Mouse (Mus musculus) liver, embryonic 16.5 days (tissue): ENCODE results near the gene Eif5a. TPM values are rescaled to one million over a fixed set of nuclear protein-coding genes. Genes with fewer than 3 reads are reported as not detected.
A peak's percentile ranks its signal among the peaks of the same experiment; 100 is the strongest.

Experiments used
- ATAC-seq: fragments of 200-750 bp; cut with Nextera tagmentation; 2 replicates; pipeline ENCODE4 v1.8.0; 2017; ENCODE audit warnings: low read depth, mild to moderate bottlenecking, moderate number of reproducible peaks, moderate library complexity
- H3K27ac ChIP-seq: fragments of 300-500 bp; sonication (generic); 2 replicates; pipeline ENCODE4 v1.5.1; 2014; ENCODE audit warnings: mild to moderate bottlenecking, low read length
- H3K27me3 ChIP-seq: fragments of 300-500 bp; sonication (generic); 2 replicates; pipeline ENCODE4 v1.6.1; 2014; ENCODE audit warnings: low read depth, low read length, mixed read lengths; ENCODE audit not compliant: control insufficient read depth, insufficient read depth
- H3K36me3 ChIP-seq: fragments of 300-500 bp; sonication (generic); 2 replicates; pipeline ENCODE4 v1.6.1; 2014; ENCODE audit warnings: mild to moderate bottlenecking; ENCODE audit not compliant: control insufficient read depth, insufficient read depth
- H3K4me1 ChIP-seq: fragments of 300-500 bp; sonication (generic); 2 replicates; pipeline ENCODE4 v1.6.1; 2014; ENCODE audit warnings: low read depth, low read length, mixed read lengths; ENCODE audit not compliant: control insufficient read depth
- H3K4me2 ChIP-seq: fragments of 300-500 bp; sonication (generic); 2 replicates; pipeline ENCODE4 v1.6.1; 2014; ENCODE audit warnings: low read depth, low read length, mixed read lengths
- H3K4me3 ChIP-seq: fragments of 300-500 bp; sonication (generic); 2 replicates; pipeline ENCODE4 v1.5.1; 2014; ENCODE audit warnings: low read depth, mild to moderate bottlenecking, low read length
- H3K9ac ChIP-seq: fragments of 300-500 bp; sonication (generic); 2 replicates; pipeline ENCODE4 v1.6.1; 2014; ENCODE audit warnings: low read depth, low read length
- H3K9me3 ChIP-seq: fragments of 300-500 bp; sonication (generic); replicated peaks from 2 replicates; pipeline ENCODE4 v1.6.1; 2016; ENCODE audit warnings: low read length; ENCODE audit not compliant: control insufficient read depth
- WGBS: fragments of 180-500 bp; shearing (Covaris S2); extraction: QIAGEN DNeasy Blood & Tissue Kit; methylation state at CpG from one replicate; pipeline ENCODE4 v1.1.7; 2014; ENCODE audit not compliant: insufficient replicate concordance; 5-methylcytosine and 5-hydroxymethylcytosine counted together
- polyA plus RNA-seq: library from polyadenylated mRNA; unstranded; fragments of >200 nt; fragmentation: Nextera tagmentation; extraction: Ambion mirVana; gene quantifications from 2 replicates; pipeline ENCODE4 v1.2.1, GENCODE M21; 2015

The Eif5a gene
- polyA plus RNA-seq, 1 experiment from 2014 or later = 1,065 TPM

DNA sequence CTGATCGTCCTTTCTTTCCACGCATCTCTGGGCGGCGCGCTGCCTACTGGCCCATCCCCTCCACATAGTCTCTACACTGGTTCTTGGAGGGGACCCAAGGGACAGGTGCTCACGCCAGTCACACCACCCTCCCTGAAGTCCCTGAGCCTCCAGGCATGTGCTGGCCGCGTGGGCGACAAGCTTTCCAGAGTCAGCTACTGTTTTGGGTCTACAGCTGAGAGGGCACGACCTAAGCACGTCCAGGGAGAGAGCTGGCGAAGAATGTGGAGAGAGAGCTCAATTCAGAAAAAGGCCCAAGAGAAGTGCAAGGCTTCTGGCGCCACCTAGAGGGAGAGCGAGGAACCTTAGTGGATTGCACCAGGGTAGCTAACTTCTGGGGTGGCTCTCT lies 27.0 kb upstream of the Eif5a start:
- Histone ChIP-seq H3K27me3 (no peaks in the 10 kb centered on the region; the same call in 1 of the 2 replicates), H3K9ac (peak overlapping the region; percentile 80), H3K4me2 (peak overlapping the region; percentile 94), H3K4me3 (peak overlapping the region; percentile 82), H3K9me3 (no peaks in the 10 kb centered on the region), H3K27ac (peak overlapping the region; percentile 68), H3K4me1 (peaks cover 39% of the 10 kb centered on the region), H3K36me3 (peaks cover 16% of the 10 kb centered on the region)
- WGBS = 1% methylated on average over 14 of the region's 14 CpGs
- peak; percentile 14 for ATAC-seq

- H3K9ac ChIP-seq = peak within 1 kb of the TSS; percentile 80
- peaks cover under 1% of the 10 kb centered on the region for H3K27me3 ChIP-seq
- H3K9me3 ChIP-seq = no peaks in the 10 kb centered on the region
- peak within 1 kb of the TSS; percentile 82 for H3K4me3 ChIP-seq
- H3K4me2 ChIP-seq = peak within 1 kb of the TSS; percentile 94
- H3K27ac ChIP-seq = peak within 1 kb of the TSS; percentile 89
- ATAC-seq = peak; percentile 89
- 1% methylated on average over 34 of the region's 34 CpGs for WGBS
- peaks cover 20% of the 10 kb centered on the region for H3K36me3 ChIP-seq
- peaks cover 39% of the 10 kb centered on the region for H3K4me1 ChIP-seq
Observed at GRCm38 (mm10) chr11:69948066-69948762, 26.5 kb upstream of the Eif5a start, which contains the start of gene Slc2a4. Gene Slc2a4 (minus strand): TSS chr11:69948188.

- Histone ChIP-seq H3K4me2 (peak overlapping the region; percentile 94), H3K4me3 (peak overlapping the region; percentile 82), H3K9ac (peak overlapping the region; percentile 80), H3K4me1 (peaks cover 39% of the 10 kb centered on the region), H3K36me3 (peaks cover 24% of the 10 kb centered on the region), H3K27ac (peak overlapping the region; percentile 89), H3K9me3 (no peaks in the 10 kb centered on the region), H3K27me3 (peaks cover 7% of the 10 kb centered on the region)
- ATAC-seq = 0 out of 2 replicates have a peak, but pooled peaks have one; percentile 2
- 9% methylated on average over 29 of the region's 29 CpGs for WGBS
Observed at GRCm38 (mm10) chr11:69947337-69948065, 25.7 kb upstream of the Eif5a start.

GRCm38 (mm10) chr11:69945997-69946891 lies 24.5 kb upstream of the Eif5a start:
- Histone ChIP-seq H3K9me3 (no peaks in the 10 kb centered on the region), H3K4me2 (peak overlapping the region; percentile 94), H3K9ac (peak overlapping the region; percentile 80), H3K36me3 (peaks cover 24% of the 10 kb centered on the region), H3K4me3 (peak overlapping the region; percentile 82), H3K27me3 (peaks cover 7% of the 10 kb centered on the region), H3K4me1 (peaks cover 39% of the 10 kb centered on the region), H3K27ac (peak overlapping the region; percentile 89)
- ATAC-seq = peak; percentile 83
- WGBS = 66% methylated on average over 18 of the region's 18 CpGs

GRCm38 (mm10) chr11:69945216-69945615 lies 23.5 kb upstream of the Eif5a start:
- H3K36me3 ChIP-seq = peaks cover 24% of the 10 kb centered on the region
- H3K9ac ChIP-seq = peak overlapping the region; percentile 65
- peaks cover 13% of the 10 kb centered on the region for H3K27me3 ChIP-seq
- H3K4me3 ChIP-seq = peak overlapping the region; percentile 82
- peak overlapping the region; percentile 89 for H3K27ac ChIP-seq
- H3K4me1 ChIP-seq = peaks cover 39% of the 10 kb centered on the region
- H3K9me3 ChIP-seq = no peaks in the 10 kb centered on the region
- 67% methylated on average over 13 of the region's 13 CpGs for WGBS
- ATAC-seq = no peak
- peak overlapping the region; percentile 94 for H3K4me2 ChIP-seq

GRCm38 (mm10) chr11:69940962-69941361 lies 19.2 kb upstream of the Eif5a start:
- ATAC-seq = no peak
- peaks cover 53% of the 10 kb centered on the region for H3K27me3 ChIP-seq
- WGBS = 90% methylated on average over 4 of the region's 4 CpGs

GRCm38 (mm10) chr11:69939731-69940130 lies 18.0 kb upstream of the Eif5a start:
- Histone ChIP-seq H3K27ac (no peak overlapping the region), H3K4me1 (peaks cover 25% of the 10 kb centered on the region), H3K9me3 (no peaks in the 10 kb centered on the region), H3K36me3 (peaks cover 17% of the 10 kb centered on the region), H3K27me3 (peaks cover 65% of the 10 kb centered on the region), H3K4me3 (no peak overlapping the region), H3K9ac (no peak overlapping the region), H3K4me2 (no peak overlapping the region)
- WGBS = 89% methylated on average over 17 of the region's 17 CpGs
- no peak for ATAC-seq

More at GRCm38 (mm10) chr11:69940962-69941361, 19.2 kb upstream of the Eif5a start:
- Histone ChIP-seq H3K9ac (no peak overlapping the region), H3K27ac (no peak overlapping the region), H3K9me3 (no peaks in the 10 kb centered on the region), H3K4me3 (no peak overlapping the region), H3K36me3 (peaks cover 24% of the 10 kb centered on the region), H3K4me2 (no peak overlapping the region), H3K4me1 (peaks cover 26% of the 10 kb centered on the region)

DNA sequence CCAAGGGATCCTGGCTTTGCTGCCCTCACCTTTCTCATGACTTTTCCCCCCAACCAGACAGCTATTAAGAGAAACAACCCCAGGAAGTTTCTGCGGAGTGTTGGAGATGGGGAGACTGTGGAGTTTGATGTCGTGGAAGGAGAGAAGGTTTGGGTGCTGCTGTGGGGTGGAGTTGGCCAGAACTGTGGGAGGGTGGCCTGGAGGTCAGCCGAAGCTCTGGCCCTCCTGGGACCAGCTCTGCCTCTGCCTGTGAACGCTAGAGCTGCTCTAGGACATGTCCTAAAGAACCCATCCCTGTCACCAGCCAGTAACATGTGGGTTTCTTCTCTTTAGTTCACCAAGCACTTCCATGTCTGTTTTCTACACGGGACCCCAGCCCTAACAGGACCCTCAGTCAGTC lies 17.4 kb upstream of the Eif5a start:
- 64% methylated on average over 5 of the region's 5 CpGs for WGBS
- no peak for ATAC-seq
- Histone ChIP-seq H3K27ac (no peak overlapping the region), H3K9ac (no peak overlapping the region), H3K4me1 (peaks cover 25% of the 10 kb centered on the region), H3K4me3 (no peak overlapping the region), H3K36me3 (peaks cover 12% of the 10 kb centered on the region), H3K9me3 (no peaks in the 10 kb centered on the region), H3K27me3 (peaks cover 71% of the 10 kb centered on the region), H3K4me2 (no peak overlapping the region)
